Mouse (Mus musculus) urinary bladder, adult 2 months (tissue): ENCODE data around the gene Smyd3. TPM values are rescaled to one million over a fixed set of nuclear protein-coding genes. Genes with fewer than 3 reads are reported as not detected.

ENCODE experiments used
- DNase-seq: peaks from one replicate; pipeline ENCODE4 v3.0.0; 2022; ENCODE audit warnings: low spot score
- polyA plus RNA-seq: library from polyadenylated mRNA; depleted of rRNA; stranded (reverse); fragments of >200 nt; gene quantifications from 2 replicates; pipeline ENCODE4 v1.2.3, GENCODE M21; 2012; rRNA removed

Gene Smyd3
- 7.9 and 9.8 TPM in 2 replicates for polyA plus RNA-seq

GRCm38 (mm10) chr1:179517713-179518465 lies at the start of gene Smyd3:
Gene Smyd3, minus strand, starts transcription at chr1:179518041.
- peak; percentile 66 for DNase-seq

GRCm38 (mm10) chr1:179567558-179567957 lies 49.7 kb upstream of the Smyd3 start:
- DNase-seq = no peak

GRCm38 (mm10) chr1:179563926-179564325 lies 46.1 kb upstream of the Smyd3 start:
- DNase-seq = no peak

- DNase-seq = no peak
Measured at GRCm38 (mm10) chr1:179563211-179563610, 45.4 kb upstream of the Smyd3 start.

GRCm38 (mm10) chr1:179560845-179561430 lies 43.1 kb upstream of the Smyd3 start:
- DNase-seq = no peak

GRCm38 (mm10) chr1:179559446-179560194 lies 41.8 kb upstream of the Smyd3 start:
- no peak for DNase-seq

GRCm38 (mm10) chr1:179556921-179557320 lies 39.1 kb upstream of the Smyd3 start:
- DNase-seq = no peak

GRCm38 (mm10) chr1:179553949-179554347 lies 36.1 kb upstream of the Smyd3 start:
- DNase-seq = no peak

GRCm38 (mm10) chr1:179553197-179553948 lies 35.5 kb upstream of the Smyd3 start:
- DNase-seq = no peak

GRCm38 (mm10) chr1:179552751-179553150 lies 34.9 kb upstream of the Smyd3 start:
- DNase-seq = no peak

- DNase-seq = no peak
Measured at GRCm38 (mm10) chr1:179551921-179552320, 34.1 kb upstream of the Smyd3 start.

- no peak for DNase-seq
Measured at GRCm38 (mm10) chr1:179551336-179551735, 33.5 kb upstream of the Smyd3 start.

GRCm38 (mm10) chr1:179548996-179549752 lies 31.3 kb upstream of the Smyd3 start:
- no peak for DNase-seq

GRCm38 (mm10) chr1:179548220-179548619 lies 30.4 kb upstream of the Smyd3 start:
- no peak for DNase-seq

- DNase-seq = no peak
Measured at GRCm38 (mm10) chr1:179547176-179547575, 29.3 kb upstream of the Smyd3 start.

- no peak for DNase-seq
Measured at GRCm38 (mm10) chr1:179546551-179546917, 28.7 kb upstream of the Smyd3 start.

GRCm38 (mm10) chr1:179545768-179546550 lies 28.1 kb upstream of the Smyd3 start, which contains the start of the genes Tfb2m and Cnst:
Gene Tfb2m, minus strand, starts transcription at chr1:179546267.
Gene Cnst, plus strand, starts transcription at chr1:179546370.
- DNase-seq = peak; percentile 96

- DNase-seq = no peak
Measured at GRCm38 (mm10) chr1:179541502-179541901, 23.7 kb upstream of the Smyd3 start.

GRCm38 (mm10) chr1:179539887-179540286 lies 22.0 kb upstream of the Smyd3 start:
- no peak for DNase-seq

- DNase-seq = no peak
Measured at GRCm38 (mm10) chr1:179539054-179539453, 21.2 kb upstream of the Smyd3 start.
